In the genomic region with DNA sequence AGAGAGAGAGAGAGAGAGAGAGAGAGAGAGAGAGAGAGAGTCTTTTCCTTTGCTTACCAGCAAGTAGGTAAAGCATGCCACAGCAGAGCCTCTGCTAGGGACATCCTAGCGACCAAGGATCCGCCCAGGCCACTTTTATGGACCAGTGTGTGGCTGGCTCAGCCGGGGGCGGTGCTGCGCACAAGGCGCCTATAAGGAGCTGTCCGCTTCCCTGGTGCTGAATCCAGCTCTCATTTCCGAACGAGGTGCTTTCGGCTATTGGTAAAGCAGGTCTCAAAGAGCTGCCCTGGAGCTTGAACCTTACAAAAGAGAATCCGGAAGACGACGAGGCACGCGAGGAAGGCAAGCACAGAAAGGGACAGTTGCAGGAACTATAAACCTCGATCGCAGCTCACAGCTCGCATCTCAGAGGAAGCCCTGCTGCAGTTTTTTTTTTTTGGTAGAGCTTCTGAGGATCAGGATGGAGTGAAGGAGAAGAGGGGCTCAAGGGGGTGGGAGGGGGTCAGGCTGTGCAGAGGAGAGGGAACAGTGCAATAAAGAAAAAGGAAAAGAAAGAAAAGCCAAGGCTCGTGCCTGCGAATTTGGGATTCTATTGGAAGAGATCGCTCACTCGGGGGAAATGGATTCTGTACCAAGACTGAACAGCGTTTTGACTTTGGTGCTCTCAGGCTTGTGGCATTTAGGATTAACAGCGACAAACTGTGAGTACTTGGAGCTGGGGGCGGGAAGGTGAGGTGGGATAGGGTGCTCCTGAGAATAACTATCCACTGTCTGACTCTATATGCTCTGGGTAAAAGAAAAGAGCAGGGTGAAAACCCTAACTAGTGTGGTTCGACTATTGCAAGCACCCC, we compare ENCODE assay signal across 9 mouse cellular contexts. TPM values are rescaled to one million over a fixed set of nuclear protein-coding genes. Genes with fewer than 3 reads are reported as not detected.
DNase-seq lines count a peak whose midpoint lies in the region; ATAC-seq and TF ChIP-seq lines count a peak whose summit lies in the region.
"Had no signal": no experiment of that assay in that cellular context is flagged by ENCODE, and none has a peak within 500 bp of the region (broad histone marks: within the 10 kb centered on the region; RNA-seq: fewer than 3 reads in every experiment).

A gene (plus strand): TSS at position 239 of the 851 bp plus-strand sequence.

- no peak for TF ChIP-seq CTCF in left cerebral cortex, adult 2 months (IDR thresholded peaks at IDR 0.05)

- no peak within 1 kb of the TSS for H3K9ac ChIP-seq in intestine, embryonic 14.5 days (ENCODE audit: low read length)
- peak within 1 kb of the TSS; percentile 62 for H3K9ac ChIP-seq in midbrain, embryonic 16.5 days (ENCODE audit: low read depth, low read length)
- H3K9ac ChIP-seq: lung, embryonic 15.5 days had no signal

- H3K9me3 ChIP-seq in intestine, embryonic 14.5 days (ENCODE audit: control insufficient read depth, low read length): no peaks in the 10 kb centered on the region
- H3K9me3 ChIP-seq in midbrain, embryonic 16.5 days (replicated peaks; ENCODE audit: control insufficient read depth, low read length, poor library complexity, severe bottlenecking): no peaks in the 10 kb centered on the region
- H3K9me3 ChIP-seq: lung, embryonic 15.5 days had no signal

- 12% methylated on average over 26 of the region's 26 CpGs for WGBS in intestine, embryonic 14.5 days
- WGBS in midbrain, embryonic 16.5 days: 8% methylated on average over 26 of the region's 26 CpGs

- intact Hi-C loops in left cerebral cortex, adult 2 months (cut with DNase I): loop anchor here (2.0 to 10.0 kb wide), 4 partner anchors 630 to 1440 kb away; no protein-coding TSS in a partner anchor

- H3K36me3 ChIP-seq in intestine, embryonic 14.5 days (ENCODE audit: control insufficient read depth, insufficient read depth, low read length): no peaks in the 10 kb centered on the region
- no peaks in the 10 kb centered on the region for H3K36me3 ChIP-seq in midbrain, embryonic 16.5 days (ENCODE audit: control insufficient read depth, insufficient read depth, low read length)
- H3K36me3 ChIP-seq: lung, embryonic 15.5 days had no signal

- no peaks in the 10 kb centered on the region for H3K27me3 ChIP-seq in intestine, embryonic 14.5 days (replicated peaks; ENCODE audit: control insufficient read depth, insufficient read depth, low read length)
- no peaks in the 10 kb centered on the region for H3K27me3 ChIP-seq in midbrain, embryonic 16.5 days (ENCODE audit: control insufficient read depth, insufficient read depth, low read depth, low read length)
- H3K27me3 ChIP-seq: lung, embryonic 15.5 days had no signal

- H3K4me1 ChIP-seq in intestine, embryonic 14.5 days (replicated peaks; ENCODE audit: control insufficient read depth, insufficient read depth, low read length): no peaks in the 10 kb centered on the region
- H3K4me1 ChIP-seq in midbrain, embryonic 16.5 days (ENCODE audit: control insufficient read depth, insufficient read depth, low read length): no peaks in the 10 kb centered on the region; the same call in 1 of the 2 replicates
- H3K4me1 ChIP-seq: lung, embryonic 15.5 days had no signal

- no peak within 1 kb of the TSS for H3K4me3 ChIP-seq in intestine, embryonic 14.5 days (ENCODE audit: low read depth, low read length)
- peak within 1 kb of the TSS; percentile 48 for H3K4me3 ChIP-seq in left cerebral cortex, adult 2 months
- H3K4me3 ChIP-seq in midbrain, embryonic 16.5 days (ENCODE audit: low read depth, low read length): peak within 1 kb of the TSS; percentile 50
- H3K4me3 ChIP-seq: lung, embryonic 15.5 days had no signal

- no peak within 1 kb of the TSS for H3K27ac ChIP-seq in intestine, embryonic 14.5 days (ENCODE audit: low read depth)
- peak within 1 kb of the TSS; percentile 63 for H3K27ac ChIP-seq in left cerebral cortex, adult 2 months
- peak within 1 kb of the TSS; percentile 76 for H3K27ac ChIP-seq in midbrain, embryonic 16.5 days (ENCODE audit: low read length)
- H3K27ac ChIP-seq: lung, embryonic 15.5 days had no signal

- peak; percentile 33 for DNase-seq in NIH3T3 (ENCODE audit: low read depth)
- peak; percentile 6 for DNase-seq in c-Kit-positive CD71-negative TER-119-negative erythroid progenitor cells, embryonic 14.5 days (ENCODE audit: low read depth)
- peak; percentile 21 to 54 for DNase-seq in frontal cortex, postnatal 10 days (ENCODE audit: low spot score in 2 of 2)
- peak; percentile 93 for DNase-seq in intestine, embryonic 14.5 days (ENCODE audit: low spot score)
- peak; percentile 48 to 66 for DNase-seq in left cerebral cortex, adult 2 months (ENCODE audit: extremely low spot score in 1 of 2, low spot score in 2 of 2)
- peak; percentile 85 for DNase-seq in testis, postnatal 10 days (ENCODE audit: low spot score)

- no peak within 1 kb of the TSS for H3K4me2 ChIP-seq in intestine, embryonic 14.5 days (ENCODE audit: low read length)
- H3K4me2 ChIP-seq in midbrain, embryonic 16.5 days (ENCODE audit: low read length): peak within 1 kb of the TSS; percentile 63
- H3K4me2 ChIP-seq: lung, embryonic 15.5 days had no signal

- peak; percentile 81; the same call in 1 of the 2 replicates for ATAC-seq in intestine, embryonic 14.5 days (replicated peaks; ENCODE audit: low FRiP score, low TSS enrichment, low read depth)
- ATAC-seq in midbrain, embryonic 16.5 days: peak; percentile 86
- no peak for ATAC-seq in erythroid progenitor cell, adult 5-6 weeks (replicated peaks; ENCODE audit: low FRiP score, poor library complexity, severe bottlenecking)

RNA-seq across cellular contexts. Expression of the gene that starts here (rescaled TPM):
- polyA plus RNA-seq in intestine, embryonic 14.5 days (2014; fragmentation: Nextera tagmentation; extraction: Ambion mirVana): 0.04 and 0.08 TPM in 2 replicates
- total RNA-seq in left cerebral cortex, adult 2 months (2021): 10 to 100 TPM; 33.1 to 35.0 TPM
- polyA plus RNA-seq in midbrain, embryonic 16.5 days (2015; fragmentation: Nextera tagmentation; extraction: Ambion mirVana): 2.5 and 2.7 TPM in 2 replicates
- total RNA-seq in erythroid progenitor cell, adult 5-6 weeks (2015; ENCODE audit: low replicate concordance): not detected in 2 replicates
- not detected in 2 replicates for total RNA-seq in erythroid progenitor cell, adult 5-6 weeks (2017; ENCODE audit: low replicate concordance)

Comparison
In these comparisons a context has a peak if more than half of its experiments do, and no peak if none do; other contexts are left out.
1. RNA of the gene that starts here (total RNA-seq): 33.1 to 35.0 TPM in left cerebral cortex, adult 2 months; not detected in erythroid progenitor cell, adult 5-6 weeks; every median in the first group is over 10 times any median in the second.
2. Peak in DNase-seq and ATAC-seq in intestine, embryonic 14.5 days; RNA of the gene not detected or under 1 TPM.
3. DNase-seq: peak in every context shown above with its lines; median percentile 93 in intestine, embryonic 14.5 days; 85 in testis, postnatal 10 days; 57 in left cerebral cortex, adult 2 months; 38 in frontal cortex, postnatal 10 days; 33 in NIH3T3; 6 in c-Kit-positive CD71-negative TER-119-negative erythroid progenitor cells, embryonic 14.5 days.